Mouse (Mus musculus) limb, embryonic 11.5 days (tissue): ENCODE data around the gene Polr1e. TPM values are rescaled to one million over a fixed set of nuclear protein-coding genes. Genes with fewer than 3 reads are reported as not detected.

Source experiments
- ATAC-seq: fragments of 200-750 bp; cut with Nextera tagmentation; 2 replicates; pipeline ENCODE4 v1.8.0; 2017; ENCODE audit warnings: low read depth; ENCODE audit not compliant: insufficient number of reproducible peaks, low FRiP score, low TSS enrichment
- DNase-seq: peaks from one replicate; pipeline ENCODE4 v3.0.0-alpha.2; 2015; ENCODE audit warnings: low spot score
- H3K27ac ChIP-seq: fragments of 300-500 bp; sonication (generic); replicated peaks from 2 replicates; pipeline ENCODE4 v1.5.1; 2014; ENCODE audit warnings: low read depth, mild to moderate bottlenecking, low read length
- H3K27me3 ChIP-seq: fragments of 300-500 bp; sonication (generic); 2 replicates; pipeline ENCODE4 v1.6.1; 2014; ENCODE audit warnings: mild to moderate bottlenecking, low read length, mixed read lengths; ENCODE audit not compliant: control insufficient read depth, insufficient read depth
- H3K36me3 ChIP-seq: fragments of 300-500 bp; sonication (generic); 2 replicates; pipeline ENCODE4 v1.6.1; 2014; ENCODE audit warnings: mild to moderate bottlenecking, low read length, moderate library complexity, mixed read lengths; ENCODE audit not compliant: control insufficient read depth, insufficient read depth
- H3K4me1 ChIP-seq: fragments of 300-500 bp; sonication (generic); 2 replicates; pipeline ENCODE4 v1.6.1; 2014; ENCODE audit warnings: low read length, mixed read lengths; ENCODE audit not compliant: control insufficient read depth, insufficient read depth
- H3K4me2 ChIP-seq: fragments of 300-500 bp; sonication (generic); 2 replicates; pipeline ENCODE4 v1.6.1; 2014; ENCODE audit warnings: low read depth, mild to moderate bottlenecking, moderate library complexity; ENCODE audit not compliant: severe bottlenecking
- H3K4me3 ChIP-seq: fragments of 300-500 bp; sonication (generic); 2 replicates; pipeline ENCODE4 v1.5.1; 2014; ENCODE audit warnings: low read depth, low read length
- H3K9ac ChIP-seq: fragments of 300-500 bp; sonication (generic); 2 replicates; pipeline ENCODE4 v1.6.1; 2014; ENCODE audit warnings: mild to moderate bottlenecking, low read length
- H3K9me3 ChIP-seq: fragments of 300-500 bp; sonication (generic); 2 replicates; pipeline ENCODE4 v1.6.1; 2016; ENCODE audit warnings: low read length; ENCODE audit not compliant: control insufficient read depth
- WGBS: fragments of 180-500 bp; shearing (Covaris S2); extraction: QIAGEN DNeasy Blood & Tissue Kit; methylation state at CpG from one replicate; pipeline ENCODE4 v1.1.7; 2014; 5-methylcytosine and 5-hydroxymethylcytosine counted together
- polyA plus RNA-seq: library from polyadenylated mRNA; unstranded; fragments of >200 nt; fragmentation: Nextera tagmentation; extraction: Ambion mirVana; gene quantifications from 2 replicates; pipeline ENCODE4 v1.2.1, GENCODE M21; 2014

Gene Polr1e
- polyA plus RNA-seq, 1 experiment from 2014 or later, result 56.3 TPM

- Histone ChIP-seq H3K27me3 (no peaks in the 10 kb centered on the region), H3K9me3 (no peaks in the 10 kb centered on the region), H3K4me3 (peak within 1 kb of the TSS; percentile 80), H3K4me2 (peak within 1 kb of the TSS; percentile 57), H3K27ac (peak within 1 kb of the TSS; percentile 94), H3K4me1 (peaks cover 6% of the 10 kb centered on the region), H3K9ac (peak within 1 kb of the TSS; percentile 87), H3K36me3 (no peaks in the 10 kb centered on the region)
- DNase-seq (peak; percentile 99), ATAC-seq (peak; percentile 99)
- WGBS, result under 1% methylated on average over 62 of the region's 63 CpGs
Observed at GRCm38 (mm10) chr4:45012105-45012975, 6.0 kb upstream of the Polr1e start, which contains the start of gene Zbtb5. TSS of gene Zbtb5 (minus strand) at chr4:45012412.

DNA sequence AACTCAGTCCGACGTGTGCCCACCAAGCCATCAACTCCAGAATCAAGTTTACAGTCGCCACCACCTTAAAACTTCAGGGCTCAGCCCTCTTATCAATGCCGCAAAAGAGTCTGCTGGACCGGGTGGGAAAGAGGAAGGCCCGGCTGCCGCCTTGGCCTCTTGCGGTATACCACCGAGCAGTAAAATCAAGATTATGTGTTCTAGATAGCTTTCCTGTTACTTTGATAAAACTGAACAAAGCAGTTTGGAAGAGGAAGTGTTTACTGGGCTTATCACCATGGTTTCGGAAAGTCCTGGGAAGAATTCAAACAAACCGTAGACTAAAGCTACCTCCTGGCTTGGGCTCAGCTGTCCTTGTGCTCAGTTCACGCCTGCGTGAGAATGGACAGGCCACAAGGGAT lies 5.4 kb upstream of the Polr1e start:
- Histone ChIP-seq H3K9ac (peak overlapping the region; percentile 57), H3K4me1 (peaks cover 6% of the 10 kb centered on the region), H3K4me3 (peak overlapping the region; percentile 64), H3K9me3 (no peaks in the 10 kb centered on the region), H3K4me2 (peak overlapping the region; percentile 47), H3K27me3 (no peaks in the 10 kb centered on the region), H3K36me3 (no peaks in the 10 kb centered on the region), H3K27ac (0 out of 2 replicates have a peak overlapping the region, but pooled peaks have one; percentile 9)
- DNase-seq (no peak), ATAC-seq (no peak)
- under 1% methylated on average over 13 of the region's 13 CpGs for WGBS

DNA sequence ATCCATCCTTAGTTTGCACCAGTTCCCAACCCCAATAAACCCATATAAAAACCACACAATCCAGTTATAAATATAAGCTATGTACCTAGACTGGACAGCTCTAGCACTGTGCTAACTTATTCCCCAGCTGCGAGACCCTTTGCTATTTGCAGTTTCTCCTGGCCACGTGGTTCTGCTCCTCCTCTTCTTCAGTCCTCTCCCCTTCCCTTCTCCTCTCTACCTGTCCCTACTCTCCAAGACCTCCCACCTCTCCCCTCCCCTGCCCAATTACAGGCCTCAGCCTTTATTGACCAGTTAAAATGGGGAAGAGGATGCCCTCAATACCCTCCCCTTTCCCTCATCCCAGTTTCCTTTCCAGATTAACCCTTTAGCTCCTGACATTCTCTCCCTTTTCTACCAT lies 4.8 kb upstream of the Polr1e start:
- Histone ChIP-seq H3K36me3 (no peaks in the 10 kb centered on the region), H3K9ac (no peak overlapping the region), H3K4me3 (peak overlapping the region; percentile 64; the same call in 1 of the 2 replicates), H3K27me3 (no peaks in the 10 kb centered on the region), H3K27ac (no peak overlapping the region), H3K4me1 (peaks cover 6% of the 10 kb centered on the region), H3K9me3 (no peaks in the 10 kb centered on the region), H3K4me2 (peak overlapping the region; percentile 47)
- ATAC-seq, result no peak
- WGBS, result 5% methylated on average over 2 of the region's 2 CpGs
- DNase-seq, result no peak

GRCm38 (mm10) chr4:45015615-45016014 lies 2.8 kb upstream of the Polr1e start:
- no peak overlapping the region for H3K9ac ChIP-seq
- H3K27me3 ChIP-seq, result no peaks in the 10 kb centered on the region
- H3K36me3 ChIP-seq, result no peaks in the 10 kb centered on the region
- H3K9me3 ChIP-seq, result no peaks in the 10 kb centered on the region
- H3K27ac ChIP-seq, result no peak overlapping the region
- H3K4me2 ChIP-seq, result no peak overlapping the region
- 9% methylated on average over 3 of the region's 3 CpGs for WGBS
- ATAC-seq, result no peak
- H3K4me3 ChIP-seq, result no peak overlapping the region
- peaks cover 5% of the 10 kb centered on the region; the same call in 1 of the 2 replicates for H3K4me1 ChIP-seq
- DNase-seq, result peak; percentile 61

GRCm38 (mm10) chr4:45019009-45019408 lies 626 bp downstream of the Polr1e start:
- DNase-seq (peak; percentile 27), ATAC-seq (no peak)
- Histone ChIP-seq H3K27ac (no peak overlapping the region), H3K4me3 (peak overlapping the region; percentile 58), H3K4me2 (peak overlapping the region; percentile 94), H3K9ac (peak overlapping the region; percentile 44), H3K27me3 (no peaks in the 10 kb centered on the region), H3K4me1 (peaks cover 5% of the 10 kb centered on the region; the same call in 1 of the 2 replicates), H3K36me3 (no peaks in the 10 kb centered on the region), H3K9me3 (no peaks in the 10 kb centered on the region)
- 3% methylated on average over 14 of the region's 14 CpGs for WGBS

GRCm38 (mm10) chr4:45026459-45026858 lies 8.1 kb downstream of the Polr1e start:
- H3K36me3 ChIP-seq, result peaks cover 2% of the 10 kb centered on the region; the same call in 1 of the 2 replicates
- no peaks in the 10 kb centered on the region for H3K27me3 ChIP-seq
- no peak for DNase-seq
- no peak for ATAC-seq
- WGBS, result 96% methylated on average over 4 of the region's 4 CpGs
- no peak overlapping the region for H3K27ac ChIP-seq
- no peaks in the 10 kb centered on the region for H3K9me3 ChIP-seq
- no peak overlapping the region for H3K9ac ChIP-seq
- H3K4me2 ChIP-seq, result no peak overlapping the region
- no peaks in the 10 kb centered on the region for H3K4me1 ChIP-seq
- H3K4me3 ChIP-seq, result no peak overlapping the region

GRCm38 (mm10) chr4:45032586-45032985 lies 14.2 kb downstream of the Polr1e start:
- Histone ChIP-seq H3K4me3 (no peak overlapping the region), H3K4me1 (no peaks in the 10 kb centered on the region), H3K27me3 (no peaks in the 10 kb centered on the region), H3K9ac (no peak overlapping the region), H3K9me3 (no peaks in the 10 kb centered on the region), H3K4me2 (no peak overlapping the region), H3K27ac (no peak overlapping the region), H3K36me3 (peaks cover 9% of the 10 kb centered on the region)
- WGBS, result 93% methylated on average over 9 of the region's 9 CpGs
- no peak for DNase-seq
- no peak for ATAC-seq

DNA sequence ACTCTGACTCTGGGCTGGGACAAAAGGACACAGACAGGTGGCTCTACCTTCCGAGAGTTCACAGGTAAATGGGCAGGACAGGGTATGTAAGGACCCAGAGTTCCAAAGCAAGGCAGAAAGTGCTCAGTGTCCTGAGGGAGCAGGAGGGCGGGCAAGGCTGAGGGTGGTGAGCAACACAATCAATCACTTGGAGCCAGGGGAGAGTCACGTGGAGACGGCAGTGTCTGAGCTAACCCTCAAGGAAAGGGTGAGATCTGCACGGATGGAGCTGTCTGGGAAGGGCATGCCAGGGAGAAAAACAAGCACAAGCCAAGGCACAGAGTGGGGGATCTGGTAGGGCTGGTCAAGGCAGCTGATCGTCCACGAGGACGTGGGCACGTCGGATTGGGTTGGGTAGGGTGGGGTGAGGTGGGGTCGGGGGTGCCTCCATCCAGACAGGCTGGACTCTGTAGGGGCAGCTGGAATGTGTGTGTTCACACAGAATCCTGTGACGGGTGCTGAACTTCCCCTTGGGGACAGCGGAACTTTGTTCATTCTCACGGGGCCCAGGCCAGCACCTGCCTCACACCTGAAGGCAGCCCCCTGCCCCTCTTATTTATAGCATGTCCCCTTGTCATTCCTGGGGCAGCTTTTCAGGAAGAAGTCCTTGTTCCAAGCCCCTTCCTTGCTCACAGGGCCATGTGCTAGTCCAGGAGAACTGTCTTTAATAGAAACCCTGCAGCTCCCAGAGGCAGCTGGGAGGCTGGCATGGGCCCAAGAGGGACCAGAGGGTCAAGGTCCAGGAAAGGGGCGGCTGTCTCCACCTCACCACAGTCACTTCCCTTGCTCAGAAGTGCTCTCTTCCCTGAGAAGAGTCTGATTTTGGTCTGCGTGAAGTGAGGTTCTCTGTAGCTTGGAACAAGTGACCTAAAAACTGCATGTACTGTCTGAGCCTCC lies 16.6 kb downstream of the Polr1e start:
- H3K36me3 ChIP-seq, result peaks cover 9% of the 10 kb centered on the region
- H3K4me2 ChIP-seq, result no peak overlapping the region
- H3K4me3 ChIP-seq, result no peak overlapping the region
- no peaks in the 10 kb centered on the region for H3K27me3 ChIP-seq
- no peak overlapping the region for H3K9ac ChIP-seq
- ATAC-seq (no peak), DNase-seq (no peak)
- no peaks in the 10 kb centered on the region for H3K9me3 ChIP-seq
- no peak overlapping the region for H3K27ac ChIP-seq
- whole genome bisulfite sequencing, result 61% methylated on average over 16 of the region's 16 CpGs
- H3K4me1 ChIP-seq, result no peaks in the 10 kb centered on the region
